Mouse (Mus musculus) gastrocnemius, adult 18-20 months (tissue): ENCODE results near the gene Serp1. TPM values are rescaled to one million over a fixed set of nuclear protein-coding genes. Genes with fewer than 3 reads are reported as not detected.
"Not testable (repeated sequence)": the region's sequence is repeated elsewhere in the genome, so short reads cannot be mapped to it uniquely, and the experiment has no call there.

Source experiments
- DNase-seq: peaks from one replicate; pipeline ENCODE4 v3.0.0; 2021; ENCODE audit warnings: low spot score
- total RNA-seq, 2 experiments: library from RNA; stranded (reverse); gene quantifications; 2 replicates each; pipeline ENCODE4 v1.2.3; 2021

Serp1 gene
- total RNA-seq, 2 experiments from 2014 or later = 5.5 to 7.5 TPM

DNA sequence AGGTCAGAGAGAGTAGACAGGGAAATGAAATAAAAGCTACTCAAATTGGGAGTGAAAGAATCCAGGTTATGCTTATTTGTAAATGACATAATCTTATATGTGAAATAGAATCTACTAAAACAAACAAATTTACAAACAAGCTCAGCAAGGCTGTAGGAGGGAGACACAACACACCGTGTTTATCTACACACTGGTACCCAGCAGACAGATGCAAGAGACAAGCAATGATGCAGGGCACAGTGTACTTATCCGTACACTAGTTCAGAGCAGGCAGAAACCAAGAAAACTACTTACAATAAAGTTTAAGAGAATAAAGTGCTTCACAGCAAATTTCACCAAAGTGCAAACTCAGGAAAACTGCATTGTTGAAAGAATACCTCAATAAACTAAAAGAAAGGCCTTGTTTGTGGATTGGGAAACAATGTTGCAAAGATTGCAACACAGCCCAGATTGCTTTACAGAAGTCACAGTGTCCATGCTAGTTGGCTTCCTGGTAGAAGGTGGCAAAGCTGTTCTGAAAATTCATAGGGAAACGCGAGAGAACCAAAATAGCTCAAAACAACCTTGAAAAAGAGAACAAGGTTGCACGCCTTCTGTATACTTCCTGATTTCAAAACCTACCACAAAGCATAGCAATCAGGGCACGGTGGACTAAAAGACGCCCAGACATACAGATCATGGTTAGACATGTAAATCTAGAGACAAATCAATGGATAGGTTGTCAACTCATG, 17.5 kb downstream of the Serp1 start:
- no peak for DNase-seq

GRCm38 (mm10) chr3:58504676-58505075, 21.0 kb downstream of the Serp1 start:
- DNase-seq = no peak

GRCm38 (mm10) chr3:58503720-58504333, 21.9 kb downstream of the Serp1 start:
- DNase-seq = no peak

GRCm38 (mm10) chr3:58501961-58502360, 23.7 kb downstream of the Serp1 start:
- no peak for DNase-seq

GRCm38 (mm10) chr3:58493621-58494020, 32.1 kb downstream of the Serp1 start:
- DNase-seq = no peak

DNA sequence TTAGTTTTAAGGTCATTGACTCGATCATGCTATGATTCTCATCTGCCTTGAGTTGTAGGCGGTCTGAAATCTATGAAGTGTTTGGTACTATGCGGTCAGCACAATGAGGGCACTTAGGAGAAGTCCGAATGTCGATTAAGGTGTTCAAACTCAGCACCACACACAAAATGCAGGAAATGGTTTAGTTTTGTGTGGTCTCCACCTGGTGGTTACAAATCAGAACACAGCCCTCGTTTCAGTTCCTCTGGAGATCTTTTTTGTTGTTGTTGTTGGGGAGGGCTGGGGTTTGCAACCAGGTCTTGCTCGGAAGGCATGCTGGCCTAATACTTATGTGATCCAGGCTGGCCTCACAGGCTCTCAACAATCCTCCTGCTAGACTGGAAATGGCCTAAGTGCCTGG, 34.9 kb downstream of the Serp1 start:
- DNase-seq = no peak

- DNase-seq = no peak
These were observed 37.5 kb downstream of the Serp1 start for GRCm38 (mm10) chr3:58487999-58488775.

DNA sequence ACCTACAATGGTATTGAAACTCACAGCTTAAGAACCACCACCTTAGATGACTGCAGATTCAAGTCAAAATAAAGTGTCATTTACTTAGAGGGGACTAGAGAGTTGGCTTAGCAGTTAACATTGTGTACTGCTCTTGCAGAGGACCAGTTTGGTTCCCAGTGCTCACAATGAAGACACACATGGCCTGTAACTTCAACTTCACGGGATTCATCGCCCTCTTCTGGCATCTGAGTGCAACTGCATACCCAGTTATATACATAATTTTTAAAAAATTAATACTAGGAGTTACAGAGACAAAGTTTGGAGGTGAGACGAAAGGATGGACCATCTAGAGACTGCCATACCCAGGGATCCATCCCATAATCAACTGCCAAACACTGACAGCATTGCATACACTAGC, 38.6 kb downstream of the Serp1 start:
- DNase-seq = no peak

DNA sequence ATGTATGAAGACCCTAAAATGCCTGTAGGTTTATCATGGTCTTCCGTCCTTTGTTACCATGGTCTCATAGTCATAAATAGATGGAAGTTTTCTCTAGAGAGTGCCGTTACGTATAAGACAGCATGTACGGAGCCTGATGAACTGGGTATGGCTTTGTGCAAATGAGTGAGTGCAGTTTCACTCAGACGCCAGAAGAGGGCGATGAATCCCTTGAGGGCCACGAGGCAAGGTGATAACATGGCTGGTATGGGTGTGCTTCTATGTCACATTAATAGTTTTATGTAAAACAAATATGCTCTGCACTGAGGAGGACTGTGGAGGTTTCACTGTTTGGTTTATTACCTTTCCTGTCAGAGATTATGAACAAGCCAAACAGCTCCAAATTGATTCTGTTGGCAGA, 39.8 kb downstream of the Serp1 start:
- no peak for DNase-seq

GRCm38 (mm10) chr3:58478755-58479455, 46.8 kb downstream of the Serp1 start:
- DNase-seq = no peak

GRCm38 (mm10) chr3:58475298-58475697, 50.4 kb downstream of the Serp1 start:
- DNase-seq = not testable (repeated sequence)

Other genes with a start within 250 kb of the Serp1 start
- gene Tsc22d2, start 111.2 kb downstream of the Serp1 start, total RNA-seq = 10 to 100 TPM; 21.3 to 26.5 TPM
- 10 to 100 TPM; 46.7 to 50.7 TPM for gene Eif2a, start 71 bp downstream of the Serp1 start, total RNA-seq
- 100 to 1,000 TPM; 121 TPM for gene Selenot, start 50.7 kb upstream of the Serp1 start, total RNA-seq
- gene Erich6, start 111.3 kb upstream of the Serp1 start, total RNA-seq = not detected
- gene Siah2, start 166.5 kb upstream of the Serp1 start, total RNA-seq = 10 to 100 TPM in 1 of 2 experiments, 1 to 10 TPM in 1; 8.4 to 17.8 TPM